Mouse (Mus musculus) gastrocnemius, adult 8-10 months (tissue): ENCODE results near the gene Gbgt1. TPM values are rescaled to one million over a fixed set of nuclear protein-coding genes. Genes with fewer than 3 reads are reported as not detected.
"Not testable (repeated sequence)": the region's sequence is repeated elsewhere in the genome, so short reads cannot be mapped to it uniquely, and the experiment has no call there.

Experiments
- DNase-seq, 2 experiments: peaks; one replicate each; pipeline ENCODE4 v3.0.0; 2022; ENCODE audit warnings: low spot score in 2 of 2
- total RNA-seq, 4 experiments: library from RNA; stranded (reverse); gene quantifications; 2 replicates each; pipeline ENCODE4 v1.2.4; 2022

Gene Gbgt1
- total RNA-seq = under 1 TPM; 0.36 to 0.99 (median 0.62) TPM

DNA sequence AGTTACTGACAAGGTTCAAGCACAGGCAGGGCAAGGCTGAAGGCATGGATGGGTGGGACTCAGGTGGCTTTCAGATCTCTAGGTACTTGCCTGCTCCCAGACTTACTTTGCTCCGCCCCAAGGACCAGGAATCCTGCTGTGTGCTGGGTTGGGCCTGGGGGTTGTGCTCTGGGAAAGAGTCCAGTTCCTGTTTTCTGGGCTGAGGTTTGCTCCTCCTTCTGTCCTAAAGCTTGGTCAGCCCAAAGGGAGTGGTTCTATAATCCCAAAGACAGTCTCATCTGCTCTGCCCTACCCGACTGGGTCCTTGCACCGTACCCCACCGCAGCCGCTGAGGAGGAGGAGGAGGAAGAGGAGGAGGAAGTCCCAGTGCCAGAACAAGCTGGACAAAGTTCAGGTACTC lies at the start of gene Gbgt1:
Gene Gbgt1, plus strand, starts transcription at position 221 of the 400 bp plus-strand sequence.
- no peak for DNase-seq

DNA sequence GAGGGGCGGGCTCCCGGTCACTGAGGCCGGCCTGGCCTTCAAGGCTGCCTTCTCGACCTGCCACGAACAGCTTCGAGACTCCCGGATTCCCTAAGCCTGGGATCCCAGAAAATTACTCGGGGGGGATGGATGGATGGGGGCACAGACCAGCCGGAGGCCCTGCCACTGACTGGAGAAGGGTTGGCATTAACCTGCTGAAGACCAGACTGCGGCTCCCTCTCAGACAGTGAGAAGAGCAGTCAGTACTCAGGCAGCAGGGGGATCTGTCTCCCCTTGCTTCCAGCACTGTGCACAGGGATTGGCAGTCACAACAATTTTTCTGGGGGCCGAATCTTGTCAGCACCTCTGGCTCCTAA lies 49.4 kb upstream of the Gbgt1 start:
- DNase-seq = no peak

GRCm38 (mm10) chr2:28451663-28452062 lies 45.0 kb upstream of the Gbgt1 start:
- DNase-seq = no peak

DNA sequence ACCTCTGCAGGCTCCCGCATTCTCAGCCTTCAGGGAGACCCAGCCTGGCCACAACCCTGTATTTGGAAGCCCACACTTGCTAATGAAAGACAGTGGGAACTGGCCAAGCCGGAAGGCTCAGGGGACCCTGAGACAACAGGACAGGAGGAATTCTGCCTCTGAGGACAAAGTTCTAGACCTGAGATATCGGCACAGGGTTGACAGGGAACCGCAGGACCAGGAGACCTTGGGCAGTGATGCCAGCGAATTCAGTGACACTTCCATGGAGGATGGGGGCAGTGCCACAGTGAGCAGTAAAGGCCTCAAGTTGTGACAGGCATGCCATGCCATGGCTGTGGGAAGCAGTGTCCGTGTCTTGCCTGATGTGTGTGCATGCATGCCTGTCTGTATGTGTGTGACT lies 43.2 kb upstream of the Gbgt1 start:
- no peak for DNase-seq

GRCm38 (mm10) chr2:28456616-28457015 lies 40.1 kb upstream of the Gbgt1 start:
- DNase-seq = no peak

DNA sequence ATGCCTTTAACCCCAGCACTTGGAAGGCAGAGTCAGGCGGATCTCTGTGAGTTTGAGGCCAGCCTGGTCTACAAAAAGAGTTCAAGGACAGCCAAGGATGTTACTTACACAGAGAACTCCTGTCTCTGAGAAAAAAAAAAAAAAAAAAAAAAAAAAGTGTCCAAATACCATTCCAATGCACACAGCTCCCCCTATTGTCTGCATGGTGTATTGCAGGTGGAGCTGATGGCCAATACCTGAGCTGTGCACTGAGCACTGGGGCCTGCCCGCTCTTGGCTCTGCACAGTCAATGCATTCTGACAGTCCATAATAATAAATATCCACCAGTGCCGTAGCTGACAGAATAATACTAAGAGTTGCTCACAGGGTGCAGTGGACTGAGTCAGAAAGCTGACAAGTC lies 32.8 kb upstream of the Gbgt1 start:
- DNase-seq = no peak

DNA sequence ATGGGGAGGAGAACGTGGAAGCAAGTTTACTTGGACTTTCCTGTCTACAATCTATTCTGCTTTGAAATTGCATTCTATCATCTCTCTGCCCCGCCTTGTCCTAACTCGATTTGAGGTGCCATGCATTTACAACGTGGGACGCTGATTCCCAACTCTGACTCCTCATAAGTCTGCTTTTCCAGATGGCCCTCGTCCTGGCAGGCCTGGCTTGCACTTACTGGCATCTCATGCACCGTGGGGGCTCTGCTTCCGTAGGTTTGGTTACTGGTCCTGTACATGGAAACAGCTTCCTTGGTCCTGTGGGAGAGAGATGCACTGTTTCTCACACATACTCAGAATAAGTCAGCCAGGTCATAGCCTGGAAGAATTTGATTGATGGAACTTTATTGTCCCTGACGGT lies 31.8 kb upstream of the Gbgt1 start:
- DNase-seq = no peak

GRCm38 (mm10) chr2:28465836-28466518 lies 30.7 kb upstream of the Gbgt1 start, which contains the start of gene 1700007K13Rik:
1700007K13Rik (minus strand) TSS chr2:28466332.
- no peak for DNase-seq

DNA sequence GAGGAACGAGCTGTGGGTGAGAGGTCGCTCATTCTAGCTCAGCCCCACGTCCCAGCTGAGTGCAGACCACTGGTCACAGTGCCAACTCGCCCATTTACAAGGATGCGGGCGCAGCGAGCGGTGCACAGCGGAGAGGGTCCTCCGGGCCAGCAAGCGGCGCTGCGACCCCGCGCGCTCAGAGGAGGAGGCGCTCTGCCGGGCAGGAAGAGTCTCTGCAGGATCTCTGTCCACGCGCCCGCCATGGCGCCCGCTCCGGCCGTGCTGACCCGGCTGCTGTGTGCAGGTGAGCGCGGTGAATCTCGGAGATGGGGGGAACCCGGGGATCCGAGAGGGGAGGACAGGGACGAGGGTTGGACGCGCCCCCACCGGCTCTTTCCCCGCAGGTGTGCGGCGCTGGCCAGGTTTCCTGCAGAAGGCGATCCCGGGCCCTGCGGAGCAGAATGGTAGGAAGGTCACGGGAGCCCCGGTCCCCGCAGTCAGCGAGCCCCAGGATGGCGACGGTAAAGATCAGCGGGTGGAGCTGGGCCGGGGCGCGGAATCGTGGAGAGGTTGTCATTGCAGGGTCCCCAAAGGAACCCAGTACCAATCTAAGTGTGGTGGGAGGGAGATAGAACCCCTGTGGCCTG lies 28.7 kb upstream of the Gbgt1 start, which contains the start of gene Mrps2:
Gene Mrps2, plus strand, starts transcription at position 207 of the 626 bp plus-strand sequence.
- peak; percentile 64 to 79 for DNase-seq

DNA sequence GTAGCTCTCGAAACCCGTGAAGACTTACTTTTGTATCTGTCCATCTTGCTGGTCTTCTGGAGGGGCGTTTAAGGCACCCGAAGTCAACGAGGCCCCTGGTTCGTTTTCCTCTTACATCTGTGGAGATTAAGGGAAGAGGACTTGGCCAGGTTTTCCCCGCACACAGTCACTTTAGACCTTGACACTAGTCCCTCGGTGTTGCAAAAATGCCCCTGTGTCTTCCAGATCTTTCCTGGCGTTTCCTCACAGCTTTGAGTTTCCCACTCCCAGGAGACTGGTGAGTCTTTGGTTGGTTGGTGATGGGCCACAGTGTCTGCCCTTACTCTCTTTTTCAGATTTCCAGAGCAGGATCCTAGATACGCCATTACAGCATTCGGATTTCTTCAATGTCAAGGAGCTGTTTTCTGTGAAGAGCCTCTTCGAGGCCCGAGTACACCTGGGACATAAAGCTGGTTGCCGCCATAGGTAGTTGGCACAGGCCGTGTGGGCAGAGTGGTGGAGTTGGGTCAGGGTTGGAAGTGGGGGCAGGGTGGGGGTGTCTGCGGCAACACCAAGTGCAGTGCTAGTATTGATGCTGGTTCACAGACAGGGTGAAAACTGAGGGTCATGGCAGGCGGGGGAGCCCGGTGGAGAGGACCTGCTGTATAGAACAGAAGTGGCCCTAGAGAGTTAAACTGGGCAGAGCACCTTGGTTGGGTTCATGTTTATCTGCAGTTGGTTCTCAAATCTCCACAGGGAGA lies 28.0 kb upstream of the Gbgt1 start:
- DNase-seq = no peak

GRCm38 (mm10) chr2:28469461-28469860 lies 27.2 kb upstream of the Gbgt1 start:
- no peak for DNase-seq

GRCm38 (mm10) chr2:28470591-28470990 lies 26.1 kb upstream of the Gbgt1 start:
- DNase-seq = no peak

GRCm38 (mm10) chr2:28472011-28472410 lies 24.7 kb upstream of the Gbgt1 start:
- DNase-seq = not testable (repeated sequence)

DNA sequence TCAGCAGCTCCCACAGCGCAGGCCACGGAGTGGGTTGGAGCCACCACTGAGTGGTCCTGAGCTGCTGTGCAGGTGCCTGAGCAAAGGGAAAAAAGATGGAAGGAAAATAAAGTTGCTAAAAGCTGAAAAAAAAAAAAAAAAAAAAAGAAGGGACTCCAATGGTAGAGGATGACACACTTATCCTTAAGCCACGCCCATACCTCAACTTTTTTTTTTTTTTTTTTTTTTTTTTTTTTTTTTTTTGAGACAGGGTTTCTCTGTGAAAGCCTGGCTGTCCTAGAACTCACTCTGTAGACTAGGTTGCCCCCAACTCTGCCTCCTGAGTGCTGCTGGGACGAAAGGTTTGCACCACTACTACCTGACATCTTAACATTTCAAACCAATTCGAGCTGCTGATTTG lies 18.7 kb upstream of the Gbgt1 start:
- DNase-seq = not testable (repeated sequence)

DNA sequence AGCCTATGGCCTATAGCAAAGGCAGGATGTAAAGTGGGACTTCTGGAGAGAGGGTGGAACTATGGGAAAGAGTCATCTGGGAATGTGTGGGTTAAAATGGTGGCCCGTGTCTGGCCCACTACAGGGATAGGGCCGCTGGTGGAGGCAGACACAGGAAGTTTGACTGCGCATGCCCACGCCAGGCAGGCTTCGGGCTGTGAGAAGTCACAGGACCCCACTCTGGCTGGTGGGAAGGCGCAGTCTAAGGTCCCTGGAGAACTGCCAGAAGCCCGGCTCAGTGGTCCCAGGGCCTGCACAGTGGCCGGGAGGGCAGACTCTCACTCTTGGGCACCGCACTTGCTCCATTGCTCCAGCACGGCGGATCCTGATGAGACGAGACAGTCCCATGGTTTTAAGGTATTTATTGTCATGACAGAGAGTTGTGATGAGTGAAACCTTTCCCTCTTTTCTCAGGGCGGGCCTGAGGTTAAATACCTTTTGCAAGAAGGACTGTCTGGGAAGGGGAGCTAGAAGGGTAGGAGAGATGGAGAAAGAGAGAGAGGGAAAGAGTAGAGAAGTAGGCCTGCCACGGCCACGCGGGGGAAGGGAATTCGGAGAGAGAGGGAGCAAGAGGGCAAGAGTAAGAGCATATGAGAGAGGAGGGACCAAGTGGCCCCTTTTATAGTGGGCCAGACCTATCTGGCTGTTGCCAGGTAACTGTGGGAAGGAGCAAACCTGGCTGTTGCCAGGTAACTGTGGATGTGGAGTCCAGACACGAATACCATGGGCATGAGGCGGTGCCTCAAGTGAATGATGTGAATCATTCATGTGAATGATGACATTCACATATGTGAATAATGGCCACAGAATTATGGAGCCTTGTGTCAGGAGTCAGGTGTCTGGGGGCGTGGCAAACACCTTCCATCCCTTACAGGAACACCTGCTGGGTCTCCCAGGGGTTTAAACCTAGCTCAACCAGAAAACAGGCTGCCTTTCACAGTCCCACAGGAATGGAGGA lies 17.2 kb upstream of the Gbgt1 start:
- DNase-seq = no peak

DNA sequence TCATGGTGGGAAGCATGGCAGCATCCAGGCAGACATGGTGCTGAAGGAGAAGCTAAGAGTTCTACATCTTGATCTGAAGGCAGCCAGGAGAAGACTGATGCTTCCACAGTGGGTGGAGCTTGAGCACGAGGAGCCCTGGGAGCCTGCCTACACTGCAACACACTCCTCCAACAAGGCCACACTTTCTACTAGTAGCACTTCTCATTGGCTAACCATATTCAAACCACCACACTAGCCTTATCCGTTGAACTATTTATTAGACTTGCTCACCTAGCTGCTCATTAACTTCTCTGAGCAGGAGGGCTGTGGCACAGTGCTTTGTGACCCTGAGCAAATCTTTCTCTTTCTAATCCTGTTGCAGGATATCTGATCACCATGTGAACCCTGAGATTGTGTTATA lies 12.8 kb upstream of the Gbgt1 start:
- DNase-seq = no peak

GRCm38 (mm10) chr2:28494521-28494920 lies 2.2 kb upstream of the Gbgt1 start:
- no peak for DNase-seq

GRCm38 (mm10) chr2:28495207-28495756 lies 1.4 kb upstream of the Gbgt1 start:
- no peak for DNase-seq

DNA sequence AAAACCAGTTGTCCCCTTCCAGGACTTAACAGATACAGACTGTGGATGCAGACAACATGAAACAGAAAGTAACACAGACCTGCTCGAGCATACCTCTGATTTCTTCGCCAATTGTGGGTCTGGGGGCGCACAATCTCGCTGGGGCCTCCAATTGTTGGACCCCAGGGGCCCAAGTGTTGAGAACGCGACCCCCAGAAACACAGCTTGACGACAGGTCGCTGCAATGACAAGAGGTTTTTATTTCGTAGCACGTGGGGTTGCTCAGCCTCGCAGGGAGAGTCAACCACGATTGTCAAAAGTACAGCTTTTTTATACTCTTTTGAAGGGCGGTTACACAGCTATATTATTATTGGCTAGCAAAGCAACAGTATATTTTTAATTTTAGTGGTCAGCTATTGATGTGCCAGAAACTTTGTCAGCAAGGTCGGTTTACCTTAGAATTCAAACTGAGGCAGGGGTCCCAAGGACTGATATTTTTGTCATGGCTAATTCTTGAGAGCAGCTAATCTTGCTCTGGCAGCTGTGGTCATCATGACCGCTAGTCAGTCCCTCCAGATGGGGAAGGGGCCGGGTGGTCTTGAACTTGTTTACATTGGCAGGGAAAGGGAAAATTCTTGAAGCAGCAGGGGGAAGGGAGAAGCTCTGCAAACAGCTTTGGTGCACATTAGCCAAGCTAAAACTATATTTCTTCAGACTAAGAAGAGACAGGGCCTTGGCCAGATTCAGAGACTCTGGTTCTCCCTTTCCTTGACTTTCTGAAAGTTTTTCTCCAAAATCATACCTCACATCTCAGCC lies 693 bp upstream of the Gbgt1 start:
- no peak for DNase-seq

DNA sequence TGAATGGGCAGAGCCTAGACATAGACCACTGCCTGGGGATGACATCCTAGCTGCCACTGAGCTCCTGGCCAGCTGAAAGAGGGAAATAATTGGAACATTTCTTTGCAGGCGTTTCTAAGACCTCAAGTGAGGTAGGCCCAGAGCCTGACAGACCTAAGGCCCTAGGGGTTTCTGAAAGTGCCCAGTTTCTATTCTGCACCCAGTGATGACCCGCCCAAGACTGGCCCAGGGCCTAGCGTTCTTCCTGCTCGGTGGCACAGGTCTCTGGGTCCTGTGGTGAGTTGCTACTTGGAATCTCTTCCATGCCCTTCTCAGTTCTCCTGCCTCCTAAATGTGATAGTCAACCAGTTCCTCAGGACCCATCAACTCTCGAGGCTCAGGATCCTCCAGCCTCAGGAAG lies 870 bp downstream of the Gbgt1 start:
- no peak for DNase-seq
